Mouse (Mus musculus) intestine, embryonic 16.5 days (tissue): Measurements from ENCODE around the gene Dcps. TPM values are rescaled to one million over a fixed set of nuclear protein-coding genes. Genes with fewer than 3 reads are reported as not detected.

Source experiments
- ATAC-seq: fragments of 200-750 bp; cut with Nextera tagmentation; 2 replicates; pipeline ENCODE4 v1.8.0; 2017; ENCODE audit warnings: moderate TSS enrichment, moderate library complexity
- H3K27ac ChIP-seq: fragments of 300-500 bp; sonication (generic); 2 replicates; pipeline ENCODE4 v1.5.1; 2014; ENCODE audit warnings: mild to moderate bottlenecking, low read length
- H3K27me3 ChIP-seq: fragments of 300-500 bp; sonication (generic); replicated peaks from 2 replicates; pipeline ENCODE4 v1.6.1; 2014; ENCODE audit warnings: low read length, control low read depth, mixed read lengths; ENCODE audit not compliant: control insufficient read depth, insufficient read depth
- H3K36me3 ChIP-seq: fragments of 300-500 bp; sonication (generic); 2 replicates; pipeline ENCODE4 v1.6.1; 2014; ENCODE audit warnings: low read length, control low read depth; ENCODE audit not compliant: control insufficient read depth, insufficient read depth
- H3K4me1 ChIP-seq: fragments of 300-500 bp; sonication (generic); 2 replicates; pipeline ENCODE4 v1.6.1; 2014; ENCODE audit warnings: low read length, control low read depth, mixed read lengths; ENCODE audit not compliant: control insufficient read depth, insufficient read depth
- H3K4me2 ChIP-seq: fragments of 300-500 bp; sonication (generic); 2 replicates; pipeline ENCODE4 v1.6.1; 2014; ENCODE audit warnings: low read depth, low read length, control low read depth
- H3K4me3 ChIP-seq: fragments of 300-500 bp; sonication (generic); 2 replicates; pipeline ENCODE4 v1.5.1; 2014; ENCODE audit warnings: mild to moderate bottlenecking, low read length
- H3K9ac ChIP-seq: fragments of 300-500 bp; sonication (generic); 2 replicates; pipeline ENCODE4 v1.6.1; 2014; ENCODE audit warnings: low read depth, low read length
- H3K9me3 ChIP-seq: fragments of 300-500 bp; sonication (generic); 2 replicates; pipeline ENCODE4 v1.6.1; 2016; ENCODE audit warnings: low read length, control low read depth; ENCODE audit not compliant: control insufficient read depth
- WGBS: fragments of 180-500 bp; shearing (Covaris S2); extraction: QIAGEN DNeasy Blood & Tissue Kit; methylation state at CpG from one replicate; pipeline ENCODE4 v1.1.7; 2014; 5-methylcytosine and 5-hydroxymethylcytosine counted together
- polyA plus RNA-seq: library from polyadenylated mRNA; unstranded; fragments of >200 nt; fragmentation: Nextera tagmentation; extraction: Ambion mirVana; gene quantifications from 2 replicates; pipeline ENCODE4 v1.2.1, GENCODE M21; 2015

The Dcps gene
- polyA plus RNA-seq, 1 experiment from 2014 or later = 88.2 TPM

GRCm38 (mm10) chr9:35145829-35146228 is 30.0 kb downstream of the Dcps start:
- H3K9ac ChIP-seq = no peak overlapping the region
- 79% methylated on average over 1 of the region's 1 CpGs for WGBS
- no peaks in the 10 kb centered on the region for H3K9me3 ChIP-seq
- no peaks in the 10 kb centered on the region for H3K36me3 ChIP-seq
- H3K4me3 ChIP-seq = no peak overlapping the region
- no peaks in the 10 kb centered on the region for H3K4me1 ChIP-seq
- H3K27me3 ChIP-seq = no peaks in the 10 kb centered on the region
- H3K27ac ChIP-seq = no peak overlapping the region
- ATAC-seq = no peak
- no peak overlapping the region for H3K4me2 ChIP-seq

- Histone ChIP-seq H3K36me3 (no peaks in the 10 kb centered on the region), H3K4me3 (no peak overlapping the region), H3K4me2 (no peak overlapping the region), H3K9ac (no peak overlapping the region), H3K4me1 (no peaks in the 10 kb centered on the region), H3K27me3 (no peaks in the 10 kb centered on the region), H3K9me3 (no peaks in the 10 kb centered on the region), H3K27ac (no peak overlapping the region)
- no peak for ATAC-seq
- 83% methylated on average over 9 of the region's 9 CpGs for WGBS
Measured at GRCm38 (mm10) chr9:35145118-35145517, 30.7 kb downstream of the Dcps start.

- Histone ChIP-seq H3K9ac (no peak overlapping the region), H3K9me3 (no peaks in the 10 kb centered on the region), H3K27me3 (no peaks in the 10 kb centered on the region), H3K27ac (no peak overlapping the region), H3K36me3 (no peaks in the 10 kb centered on the region), H3K4me2 (no peak overlapping the region), H3K4me1 (no peaks in the 10 kb centered on the region; the same call in 1 of the 2 replicates), H3K4me3 (no peak overlapping the region)
- ATAC-seq = no peak
- 59% methylated on average over 2 of the region's 2 CpGs for whole genome bisulfite sequencing
Measured at GRCm38 (mm10) chr9:35142221-35142620, 33.6 kb downstream of the Dcps start.

GRCm38 (mm10) chr9:35139231-35139744 is 36.6 kb downstream of the Dcps start:
- H3K9me3 ChIP-seq = no peaks in the 10 kb centered on the region
- 0 out of 2 replicates have a peak, but pooled peaks cover 6% of the 10 kb centered on the region for H3K36me3 ChIP-seq
- no peaks in the 10 kb centered on the region; the same call in 1 of the 2 replicates for H3K4me1 ChIP-seq
- no peak overlapping the region for H3K4me2 ChIP-seq
- ATAC-seq = no peak
- H3K27ac ChIP-seq = no peak overlapping the region
- no peak overlapping the region for H3K4me3 ChIP-seq
- 84% methylated on average over 5 of the region's 5 CpGs for whole genome bisulfite sequencing
- H3K27me3 ChIP-seq = no peaks in the 10 kb centered on the region
- no peak overlapping the region for H3K9ac ChIP-seq

GRCm38 (mm10) chr9:35138029-35138428 is 37.8 kb downstream of the Dcps start:
- H3K4me2 ChIP-seq = no peak overlapping the region
- H3K4me1 ChIP-seq = no peaks in the 10 kb centered on the region; the same call in 1 of the 2 replicates
- peak; percentile 43 for ATAC-seq
- 0 out of 2 replicates have a peak, but pooled peaks cover 6% of the 10 kb centered on the region for H3K36me3 ChIP-seq
- no peaks in the 10 kb centered on the region for H3K27me3 ChIP-seq
- no peak overlapping the region for H3K4me3 ChIP-seq
- no peaks in the 10 kb centered on the region for H3K9me3 ChIP-seq
- H3K27ac ChIP-seq = no peak overlapping the region
- no peak overlapping the region for H3K9ac ChIP-seq
- 68% methylated on average over 7 of the region's 7 CpGs for WGBS

GRCm38 (mm10) chr9:35135575-35135974 is 40.3 kb downstream of the Dcps start:
- Histone ChIP-seq H3K4me3 (no peak overlapping the region), H3K36me3 (0 out of 2 replicates have a peak, but pooled peaks cover 6% of the 10 kb centered on the region), H3K4me1 (peaks cover 5% of the 10 kb centered on the region; the same call in 1 of the 2 replicates), H3K9me3 (no peaks in the 10 kb centered on the region), H3K27me3 (no peaks in the 10 kb centered on the region), H3K4me2 (no peak overlapping the region), H3K9ac (no peak overlapping the region), H3K27ac (no peak overlapping the region)
- WGBS = 56% methylated on average over 6 of the region's 6 CpGs
- no peak for ATAC-seq

GRCm38 (mm10) chr9:35131637-35132397 is 44.0 kb downstream of the Dcps start:
- Histone ChIP-seq H3K4me2 (no peak overlapping the region), H3K36me3 (0 out of 2 replicates have a peak, but pooled peaks cover 6% of the 10 kb centered on the region), H3K4me1 (peaks cover 9% of the 10 kb centered on the region; the same call in 1 of the 2 replicates), H3K9ac (no peak overlapping the region), H3K9me3 (no peaks in the 10 kb centered on the region), H3K27ac (no peak overlapping the region), H3K27me3 (no peaks in the 10 kb centered on the region), H3K4me3 (no peak overlapping the region)
- ATAC-seq = no peak
- WGBS = 87% methylated on average over 16 of the region's 16 CpGs

- Histone ChIP-seq H3K36me3 (no peaks in the 10 kb centered on the region), H3K4me1 (peaks cover 14% of the 10 kb centered on the region), H3K9me3 (no peaks in the 10 kb centered on the region), H3K9ac (no peak overlapping the region), H3K4me3 (no peak overlapping the region), H3K27me3 (no peaks in the 10 kb centered on the region), H3K27ac (peak overlapping the region; percentile 24; the same call in 1 of the 2 replicates), H3K4me2 (no peak overlapping the region)
- ATAC-seq = peak; percentile 50
- WGBS = 77% methylated on average over 9 of the region's 9 CpGs
Measured at GRCm38 (mm10) chr9:35128995-35129418, 46.9 kb downstream of the Dcps start.

- Histone ChIP-seq H3K27me3 (no peaks in the 10 kb centered on the region), H3K36me3 (no peaks in the 10 kb centered on the region), H3K4me3 (no peak overlapping the region), H3K9ac (no peak overlapping the region), H3K4me1 (peaks cover 14% of the 10 kb centered on the region), H3K4me2 (no peak overlapping the region), H3K27ac (peak overlapping the region; percentile 24; the same call in 1 of the 2 replicates), H3K9me3 (no peaks in the 10 kb centered on the region)
- WGBS = 91% methylated on average over 3 of the region's 3 CpGs
- no peak for ATAC-seq
Measured at GRCm38 (mm10) chr9:35128564-35128963, 47.3 kb downstream of the Dcps start.
